8 mouse cellular contexts compared by ENCODE assay signal in genomic region chr16:96469640-96470039, GRCm38 (mm10). TPM values are rescaled to one million over a fixed set of nuclear protein-coding genes. Genes with fewer than 3 reads are reported as not detected.
A peak's percentile ranks its signal among the peaks of the same experiment; 100 is the strongest.
DNase-seq lines count a peak whose midpoint lies in the region; ATAC-seq and TF ChIP-seq lines count a peak whose summit lies in the region.
"Had no signal": no experiment of that assay in that cellular context is flagged by ENCODE, and none has a peak within 500 bp of the region (broad histone marks: within the 10 kb centered on the region; RNA-seq: fewer than 3 reads in every experiment).

No protein-coding gene starts in this region.

- no peak overlapping the region for H3K4me3 ChIP-seq in bone marrow, adult 2 months (replicated peaks; ENCODE audit: control insufficient read depth, low read depth, low read length)
- no peak overlapping the region for H3K4me3 ChIP-seq in hindbrain, embryonic 15.5 days
- H3K4me3 ChIP-seq: midbrain, embryonic 12.5 days had no signal

- no peaks in the 10 kb centered on the region for H3K9me3 ChIP-seq in hindbrain, embryonic 15.5 days
- H3K9me3 ChIP-seq: midbrain, embryonic 12.5 days had no signal

- no peak overlapping the region for H3K27ac ChIP-seq in bone marrow, adult 2 months (ENCODE audit: control insufficient read depth, insufficient read depth, low read depth, low read length, poor library complexity)
- no peak overlapping the region for H3K27ac ChIP-seq in hindbrain, embryonic 15.5 days (replicated peaks)
- H3K27ac ChIP-seq: midbrain, embryonic 12.5 days had no signal

- no peak overlapping the region for H3K9ac ChIP-seq in hindbrain, embryonic 15.5 days
- H3K9ac ChIP-seq: midbrain, embryonic 12.5 days had no signal

- H3K4me1 ChIP-seq in bone marrow, adult 2 months (ENCODE audit: control insufficient read depth, insufficient read depth, low read length) = no peaks in the 10 kb centered on the region
- peaks cover 36% of the 10 kb centered on the region for H3K4me1 ChIP-seq in hindbrain, embryonic 15.5 days (replicated peaks)

- WGBS in bone marrow, adult 2 months = 9% methylated on average over 4 of the region's 4 CpGs
- 64% methylated on average over 4 of the region's 4 CpGs for WGBS in hindbrain, embryonic 15.5 days

- 0 out of 2 replicates have a peak, but pooled peaks cover 5% of the 10 kb centered on the region for H3K27me3 ChIP-seq in hindbrain, embryonic 15.5 days

- peak; percentile 72 for TF ChIP-seq CTCF in bone marrow, adult 2 months (IDR thresholded peaks at IDR 0.05; ENCODE audit: control insufficient read depth, insufficient read depth, low read length)

- ATAC-seq in hindbrain, embryonic 15.5 days (ENCODE audit: low FRiP score, low read depth) = no peak

- H3K36me3 ChIP-seq in hindbrain, embryonic 15.5 days = no peaks in the 10 kb centered on the region
- H3K36me3 ChIP-seq: midbrain, embryonic 12.5 days had no signal

- peak; percentile 24 for DNase-seq in left cerebral cortex, postnatal 4 days
- DNase-seq in left cerebral cortex, adult 8-10 months (ENCODE audit: low spot score in 2 of 2) = no peak
- DNase-seq in spleen, postnatal 10 days (ENCODE audit: low spot score in 2 of 2) = peak; percentile 32 to 73
- no peak for DNase-seq in heart, postnatal 25 days (ENCODE audit: low spot score)
- no peak for DNase-seq in cerebellum, postnatal 14 days

- intact Hi-C loops in left cerebral cortex, postnatal 4 days (cut with DNase I) = loop anchor here (5.0 kb wide), 1 partner anchor 198 kb away; no protein-coding TSS in a partner anchor
- intact Hi-C loops in heart, postnatal 25 days (cut with DNase I) = no loop called here

- peak overlapping the region; percentile 53 for H3K4me2 ChIP-seq in hindbrain, embryonic 15.5 days
- H3K4me2 ChIP-seq: midbrain, embryonic 12.5 days had no signal

- no peak for TF ChIP-seq POLR2A in bone marrow, adult 2 months (IDR thresholded peaks at IDR 0.05; ENCODE audit: borderline replicate concordance, control insufficient read depth, low read depth, low read length)

RNA-seq across cellular contexts. Expression of gene Pcp4, which starts 2.2 kb away (rescaled TPM):
- 100 to 1,000 TPM; 151 to 164 TPM for total RNA-seq in left cerebral cortex, postnatal 4 days (2021)
- total RNA-seq in left cerebral cortex, adult 8-10 months (2022) = 100 to 1,000 TPM; 640 to 706 (median 656) TPM
- 7.3 TPM in 1 of 2 replicates, not detected in the other for polyA plus RNA-seq in bone marrow, adult 2 months (2011; ENCODE audit: insufficient read depth, insufficient read length, low replicate concordance, missing spikeins)
- 431 and 457 TPM in 2 replicates for polyA plus RNA-seq in hindbrain, embryonic 15.5 days (2015; fragmentation: Nextera tagmentation; extraction: Ambion mirVana)
- total RNA-seq in heart, postnatal 25 days (2021) = 1 to 10 TPM; 2.0 to 2.8 TPM

RNA-seq across cellular contexts. Expression of gene Itgb2l, which starts 26.2 kb away (rescaled TPM):
- not detected for total RNA-seq in left cerebral cortex, postnatal 4 days (2021)
- total RNA-seq in left cerebral cortex, adult 8-10 months (2022) = not detected
- polyA plus RNA-seq in bone marrow, adult 2 months (2011; ENCODE audit: insufficient read depth, insufficient read length, low replicate concordance, missing spikeins) = 17.7 and 48.7 TPM in 2 replicates
- 0.09 and 0.25 TPM in 2 replicates for polyA plus RNA-seq in hindbrain, embryonic 15.5 days (2015; fragmentation: Nextera tagmentation; extraction: Ambion mirVana)
- total RNA-seq in heart, postnatal 25 days (2021) = not detected
- polyA plus RNA-seq: midbrain, embryonic 12.5 days had no signal

Comparison
In these comparisons a context has a peak if more than half of its experiments do, and no peak if none do; other contexts are left out.
1. DNase-seq: peak in left cerebral cortex, postnatal 4 days (single experiment) and spleen, postnatal 10 days (2 of 2); none in left cerebral cortex, adult 8-10 months (0 of 2), heart, postnatal 25 days (single experiment) and cerebellum, postnatal 14 days (0 of 2).
2. RNA of gene Pcp4, which starts 2.2 kb away (total RNA-seq): 640 to 706 TPM in left cerebral cortex, adult 8-10 months and 151 to 164 TPM in left cerebral cortex, postnatal 4 days; 2.0 to 2.8 TPM in heart, postnatal 25 days; every median in the first group is over 10 times any median in the second.